Mouse (Mus musculus) liver, embryonic 18 days (tissue): ENCODE measurements around the gene Slc31a1. TPM values are rescaled to one million over a fixed set of nuclear protein-coding genes. Genes with fewer than 3 reads are reported as not detected.

Experiments used
- polyA plus RNA-seq: library from polyadenylated mRNA; depleted of rRNA; stranded (reverse); fragments of >200 nt; gene quantifications from 2 replicates; pipeline ENCODE4 v1.2.3, GENCODE M21; 2012; rRNA removed

The Slc31a1 gene
- 47.5 and 50.3 TPM in 2 replicates for polyA plus RNA-seq

GRCm38 (mm10) chr4:62360088-62360804 is at the start of gene Slc31a1, which contains the start of gene Fkbp15:
Gene Slc31a1 (plus strand): TSS chr4:62360727.
Gene Fkbp15 (minus strand): TSS chr4:62360548.

GRCm38 (mm10) chr4:62408601-62409282 is 48.2 kb downstream of the Slc31a1 start, which contains the start of the genes Cdc26 and Prpf4:
Gene Cdc26 (minus strand): TSS chr4:62408642.
Gene Prpf4 (plus strand): TSS chr4:62408797.

GRCm38 (mm10) chr4:62435081-62435480 is 74.6 kb downstream of the Slc31a1 start, which contains the start of gene Rnf183:
Gene Rnf183 (minus strand): TSS chr4:62435252.

Other genes starting within 250 kb of the Slc31a1 start
- 0.06 TPM in 1 of 2 replicates, not detected in the other for gene Mup21, start 209.9 kb upstream of the Slc31a1 start, polyA plus RNA-seq
- 0.35 and 0.43 TPM in 2 replicates for gene Zfp37, start 129.7 kb upstream of the Slc31a1 start, polyA plus RNA-seq
- 10.7 and 13.0 TPM in 2 replicates for gene Slc31a2, start 98.2 kb upstream of the Slc31a1 start, polyA plus RNA-seq
- gene Fkbp15, start 179 bp upstream of the Slc31a1 start, polyA plus RNA-seq: 12.3 and 14.7 TPM in 2 replicates
- gene Cdc26, start 47.9 kb downstream of the Slc31a1 start, polyA plus RNA-seq: 38.3 and 38.5 TPM in 2 replicates
- gene Prpf4, start 48.1 kb downstream of the Slc31a1 start, polyA plus RNA-seq: 5.7 and 5.8 TPM in 2 replicates
- not detected in 2 replicates for gene Rnf183, start 74.5 kb downstream of the Slc31a1 start, polyA plus RNA-seq
- gene Wdr31, start 110.2 kb downstream of the Slc31a1 start, polyA plus RNA-seq: 0.37 and 0.41 TPM in 2 replicates
- gene Bspry, start 119.3 kb downstream of the Slc31a1 start, polyA plus RNA-seq: 0.19 and 0.26 TPM in 2 replicates
- gene Hdhd3, start 142.7 kb downstream of the Slc31a1 start, polyA plus RNA-seq: 11.5 and 12.4 TPM in 2 replicates
- 130 and 133 TPM in 2 replicates for gene Alad, start 159.2 kb downstream of the Slc31a1 start, polyA plus RNA-seq
- 19.8 and 20.6 TPM in 2 replicates for gene Pole3, start 164.3 kb downstream of the Slc31a1 start, polyA plus RNA-seq
- 0.06 and 0.09 TPM in 2 replicates for gene 4933430I17Rik, start 164.6 kb downstream of the Slc31a1 start, polyA plus RNA-seq
- gene Rgs3, start 199.1 kb downstream of the Slc31a1 start, polyA plus RNA-seq: 5.3 and 5.4 TPM in 2 replicates